9 mouse cellular contexts compared by ENCODE assay signal in genomic region chr10:104455549-104456351, GRCm38 (mm10).
DNase-seq lines count a peak whose midpoint lies in the region; ATAC-seq lines count a peak whose summit lies in the region.
"Had no signal": no experiment of that assay in that cellular context is flagged by ENCODE, and none has a peak within 500 bp of the region (broad histone marks: within the 10 kb centered on the region; RNA-seq: fewer than 3 reads in every experiment).

No protein-coding gene starts in this region.

- H3K4me3 ChIP-seq in heart, embryonic 12.5 days, result no peak overlapping the region
- peak overlapping the region; percentile 22 for H3K4me3 ChIP-seq in forebrain, embryonic 15.5 days
- no peak overlapping the region for H3K4me3 ChIP-seq in midbrain, embryonic 11.5 days (ENCODE audit: low read depth, low read length)

- H3K27ac ChIP-seq in heart, embryonic 12.5 days (ENCODE audit: poor library complexity, severe bottlenecking), result peak overlapping the region; percentile 3; the same call in 1 of the 2 replicates
- no peak overlapping the region for H3K27ac ChIP-seq in forebrain, embryonic 15.5 days (replicated peaks)
- no peak overlapping the region for H3K27ac ChIP-seq in midbrain, embryonic 11.5 days (ENCODE audit: low read depth, low read length)

- no peak for DNase-seq in heart, adult 8-10 months (ENCODE audit: low spot score)
- DNase-seq in brain, adult 2 months (ENCODE audit: low read depth, low spot score), result peak; percentile 6
- peak; percentile 84 for DNase-seq in midbrain, embryonic 11.5 days (ENCODE audit: low spot score, missing footprints)
- DNase-seq in adrenal gland, adult (ENCODE audit: inconsistent age in 2 of 2, low spot score in 1 of 2), result no peak
- no peak for DNase-seq in layer of hippocampus, adult 18-20 months (ENCODE audit: low spot score in 2 of 2)
- no peak for DNase-seq in adrenal gland, adult 2 months
- DNase-seq: lung, postnatal 10 days had no signal

- H3K4me2 ChIP-seq in heart, embryonic 12.5 days, result peak overlapping the region; percentile 38
- peak overlapping the region; percentile 32 for H3K4me2 ChIP-seq in forebrain, embryonic 15.5 days (replicated peaks)
- peak overlapping the region; percentile 29; the same call in 1 of the 2 replicates for H3K4me2 ChIP-seq in midbrain, embryonic 11.5 days

- H3K4me1 ChIP-seq in heart, embryonic 12.5 days (replicated peaks), result 0 out of 2 replicates have a peak, but pooled peaks cover 5% of the 10 kb centered on the region
- H3K4me1 ChIP-seq in forebrain, embryonic 15.5 days, result 0 out of 2 replicates have a peak, but pooled peaks cover 7% of the 10 kb centered on the region
- H3K4me1 ChIP-seq in midbrain, embryonic 11.5 days (ENCODE audit: control insufficient read depth, insufficient read depth, low read length), result peaks cover 4% of the 10 kb centered on the region; the same call in 1 of the 2 replicates

- H3K36me3 ChIP-seq in heart, embryonic 12.5 days, result no peaks in the 10 kb centered on the region
- no peaks in the 10 kb centered on the region for H3K36me3 ChIP-seq in forebrain, embryonic 15.5 days
- H3K36me3 ChIP-seq in midbrain, embryonic 11.5 days (ENCODE audit: control insufficient read depth, insufficient read depth, low read length), result no peaks in the 10 kb centered on the region

- no peak for ATAC-seq in heart, embryonic 12.5 days (ENCODE audit: insufficient number of reproducible peaks, low FRiP score)
- ATAC-seq in forebrain, embryonic 15.5 days (replicated peaks), result peak; percentile 43; the same call in 1 of the 2 replicates
- peak; percentile 58; the same call in 1 of the 2 replicates for ATAC-seq in midbrain, embryonic 11.5 days (ENCODE audit: low FRiP score)

- no peaks in the 10 kb centered on the region for H3K27me3 ChIP-seq in heart, embryonic 12.5 days (replicated peaks)
- H3K27me3 ChIP-seq in forebrain, embryonic 15.5 days, result no peaks in the 10 kb centered on the region
- no peaks in the 10 kb centered on the region for H3K27me3 ChIP-seq in midbrain, embryonic 11.5 days (ENCODE audit: control insufficient read depth, insufficient read depth, low read length)

- no peaks in the 10 kb centered on the region for H3K9me3 ChIP-seq in heart, embryonic 12.5 days (replicated peaks)
- H3K9me3 ChIP-seq in forebrain, embryonic 15.5 days, result no peaks in the 10 kb centered on the region
- no peaks in the 10 kb centered on the region for H3K9me3 ChIP-seq in midbrain, embryonic 11.5 days (ENCODE audit: control insufficient read depth, low read length)

- no peak overlapping the region for H3K9ac ChIP-seq in heart, embryonic 12.5 days
- 0 out of 2 replicates have a peak overlapping the region, but pooled peaks have one; percentile 10 for H3K9ac ChIP-seq in forebrain, embryonic 15.5 days (replicated peaks)
- H3K9ac ChIP-seq in midbrain, embryonic 11.5 days (ENCODE audit: low read length), result no peak overlapping the region

- 54% methylated on average over 14 of the region's 14 CpGs for WGBS in heart, embryonic 12.5 days
- WGBS in forebrain, embryonic 15.5 days, result 38% methylated on average over 14 of the region's 14 CpGs
- 61% methylated on average over 14 of the region's 14 CpGs for WGBS in midbrain, embryonic 11.5 days

Comparison
In these comparisons a context has a peak if more than half of its experiments do, and no peak if none do; other contexts are left out.
1. DNase-seq: peak in brain, adult 2 months (single experiment) and midbrain, embryonic 11.5 days (single experiment); none in heart, adult 8-10 months (single experiment), adrenal gland, adult (0 of 2), layer of hippocampus, adult 18-20 months (0 of 2) and adrenal gland, adult 2 months (single experiment).
2. Peak in every context shown above with its lines, with median percentiles within 50 percentile points of each other: H3K4me2 ChIP-seq.